Mouse (Mus musculus) C2C12 (cell line): ENCODE data around the gene Tmem178b. TPM values are rescaled to one million over a fixed set of nuclear protein-coding genes. Genes with fewer than 3 reads are reported as not detected.

Experiments
- H3K27me3 ChIP-seq: one replicate; pipeline ENCODE4 v1.6.1; 2011; ENCODE audit not compliant: control insufficient read depth, insufficient read depth, insufficient read length
- H3K36me3 ChIP-seq: one replicate; pipeline ENCODE4 v1.6.1; 2011; ENCODE audit not compliant: control insufficient read depth, insufficient read depth
- H3K4me3 ChIP-seq: one replicate; pipeline ENCODE4 v1.5.1; 2011; ENCODE audit warnings: mild to moderate bottlenecking, control low read depth; ENCODE audit not compliant: poor library complexity, insufficient read depth, severe bottlenecking
- H3K79me2 ChIP-seq: one replicate; pipeline ENCODE4 v1.6.1; 2011; ENCODE audit not compliant: control insufficient read depth, insufficient read depth
- H3K79me3 ChIP-seq: one replicate; pipeline ENCODE4 v1.6.1; 2011; ENCODE audit warnings: low read depth, control low read depth
- H3ac ChIP-seq: one replicate; pipeline ENCODE3; 2011; ENCODE audit warnings: low read depth; ENCODE audit not compliant: control insufficient read depth, insufficient read length
- CEBPB ChIP-seq: IDR thresholded peaks from one replicate; pipeline ENCODE4 v1.6.1; 2011; ENCODE audit warnings: low read depth, mild to moderate bottlenecking, control low read depth, moderate library complexity
- CTCF ChIP-seq: IDR thresholded peaks from one replicate; pipeline ENCODE4 v1.5.1; 2011; ENCODE audit not compliant: control insufficient read depth, insufficient read depth, insufficient read length
- FOSL1 ChIP-seq: IDR thresholded peaks from one replicate; pipeline ENCODE4 v1.8.0; 2011; ENCODE audit warnings: mild to moderate bottlenecking, low read length; ENCODE audit not compliant: poor library complexity, insufficient read depth, severe bottlenecking
- MAX ChIP-seq: IDR thresholded peaks from one replicate; pipeline ENCODE4 v1.6.1; 2011; ENCODE audit warnings: mild to moderate bottlenecking, control low read depth
- MYOD1 ChIP-seq: IDR thresholded peaks from one replicate; pipeline ENCODE4 v1.6.1; 2011; ENCODE audit warnings: low read depth; ENCODE audit not compliant: control insufficient read depth, insufficient read length
- MYOG ChIP-seq: IDR thresholded peaks from one replicate; pipeline ENCODE4 v1.6.1; 2011; ENCODE audit not compliant: control insufficient read depth, insufficient read length; ENCODE audit errors: extremely low read depth
- USF1 ChIP-seq: IDR thresholded peaks from one replicate; pipeline ENCODE4 v1.6.1; 2011; ENCODE audit warnings: low read depth, mild to moderate bottlenecking, control low read depth, moderate library complexity
- polyA plus RNA-seq: library from polyadenylated mRNA; unstranded; fragments of >200 nt; fragmentation: generic; extraction: Trizol; gene quantifications from one replicate; pipeline ENCODE4 v1.2.1, GENCODE M21; 2012; ENCODE audit warnings: missing spikeins

Gene Tmem178b
- polyA plus RNA-seq, 1 experiment = 0.01 TPM

DNA sequence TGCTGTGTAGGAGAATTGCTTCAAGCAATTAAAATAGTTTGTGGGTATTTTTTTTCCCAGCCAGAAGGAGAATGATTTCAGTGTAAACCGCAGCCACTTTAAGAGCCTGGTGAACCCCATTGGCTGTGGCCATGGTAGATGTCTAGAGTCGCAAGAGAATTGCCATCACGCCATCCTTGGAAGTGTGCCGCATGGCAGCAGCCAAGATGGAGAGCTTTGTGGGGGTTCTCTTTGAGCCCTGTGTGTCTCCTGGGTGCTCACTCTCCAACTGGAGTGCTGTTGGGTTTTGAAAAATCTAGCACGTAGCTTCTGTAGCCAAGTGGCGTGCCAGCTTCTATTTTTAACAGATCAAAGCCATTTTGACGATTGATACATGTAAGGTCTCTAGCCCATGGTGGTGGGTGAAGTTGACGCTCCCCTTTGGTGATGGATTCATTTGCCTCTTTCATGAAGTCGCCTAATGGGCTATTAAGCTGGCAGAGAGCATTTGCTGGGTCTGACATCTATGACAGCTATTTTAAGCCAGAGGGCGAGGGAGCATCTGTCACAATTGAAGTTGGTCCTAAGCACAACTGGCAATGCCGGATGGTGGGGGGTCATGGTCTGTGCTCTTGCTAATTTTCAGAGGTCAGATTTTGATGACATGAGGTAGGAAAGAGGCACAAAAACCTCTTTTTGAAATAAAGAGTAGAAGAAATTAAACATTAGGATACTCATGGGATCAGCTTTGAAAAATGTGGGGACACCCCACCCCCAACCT, 133.1 kb downstream of the Tmem178b start:
- Histone ChIP-seq H3ac (no peak overlapping the region), H3K36me3 (no peaks in the 10 kb centered on the region), H3K79me2 (no peaks in the 10 kb centered on the region), H3K79me3 (no peaks in the 10 kb centered on the region), H3K27me3 (no peaks in the 10 kb centered on the region), H3K4me3 (no peak overlapping the region)
- no peak for TF ChIP-seq MAX
- no peak for TF ChIP-seq USF1
- TF ChIP-seq CTCF = no peak
- TF ChIP-seq FOSL1 = no peak
- TF ChIP-seq MYOG = no peak
- TF ChIP-seq MYOD1 = no peak
- no peak for TF ChIP-seq CEBPB

DNA sequence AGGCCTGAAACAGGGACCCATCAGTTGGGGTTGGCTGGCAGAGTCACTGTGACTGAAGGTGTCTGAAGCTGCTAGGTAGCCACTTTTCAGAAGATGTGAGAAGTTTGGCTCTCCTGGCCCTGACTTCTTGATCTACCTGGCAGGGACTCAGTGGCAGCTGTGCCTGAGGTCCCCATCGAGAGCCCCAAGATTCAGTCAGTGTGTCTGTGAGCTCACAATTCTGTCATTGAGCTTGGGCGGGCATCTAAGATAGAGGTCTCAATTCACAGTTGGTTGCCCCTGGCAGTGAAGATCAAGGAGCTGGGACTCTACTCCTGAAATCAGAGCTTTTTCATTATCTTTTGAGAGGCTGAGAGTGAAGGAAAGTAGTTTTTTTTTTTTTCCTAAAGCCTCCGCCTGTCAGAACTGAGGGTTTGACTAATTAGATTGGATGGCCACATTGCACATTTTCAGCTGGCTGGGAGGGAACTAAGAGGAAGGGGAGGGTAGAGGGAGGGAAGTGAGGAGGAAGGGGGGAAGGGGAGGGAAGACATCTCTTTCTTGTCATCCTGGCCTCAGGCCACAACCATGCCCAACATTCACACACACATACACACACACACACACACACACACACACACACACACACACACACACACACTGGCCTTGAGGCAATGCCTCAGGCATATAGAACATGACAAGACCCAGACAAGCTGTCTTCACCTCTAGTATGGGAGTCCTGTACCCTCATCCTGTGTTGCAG, 135.3 kb downstream of the Tmem178b start:
- Histone ChIP-seq H3K27me3 (no peaks in the 10 kb centered on the region), H3K79me3 (no peaks in the 10 kb centered on the region), H3K79me2 (no peaks in the 10 kb centered on the region), H3ac (no peak overlapping the region), H3K36me3 (no peaks in the 10 kb centered on the region), H3K4me3 (no peak overlapping the region)
- TF ChIP-seq CEBPB = no peak
- TF ChIP-seq MYOG = no peak
- TF ChIP-seq MYOD1 = no peak
- TF ChIP-seq USF1 = no peak

DNA sequence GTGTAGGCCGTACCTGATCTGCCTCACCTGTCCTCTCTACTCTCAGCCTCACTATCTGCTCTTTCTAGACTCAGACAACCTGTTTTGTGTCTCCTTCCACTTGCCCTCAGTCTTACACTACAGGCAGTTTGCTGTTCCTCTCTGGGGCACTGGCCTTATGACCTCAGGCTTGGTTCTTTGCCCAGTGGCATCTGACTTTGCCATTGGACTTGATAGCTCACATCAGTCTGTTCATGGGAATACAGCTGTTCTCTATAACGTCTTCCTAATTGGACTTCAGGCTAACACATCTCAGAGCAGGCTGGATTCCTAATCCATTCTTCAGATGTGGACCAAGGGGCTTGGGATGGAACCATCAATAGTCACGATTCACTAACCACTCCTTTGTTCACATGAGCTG, 136.6 kb downstream of the Tmem178b start:
- H3K27me3 ChIP-seq = no peaks in the 10 kb centered on the region
- H3ac ChIP-seq = no peak overlapping the region
- TF ChIP-seq CTCF = no peak
- TF ChIP-seq MAX = no peak
- TF ChIP-seq FOSL1 = no peak
- TF ChIP-seq MYOG = no peak
- no peak for TF ChIP-seq CEBPB
- TF ChIP-seq MYOD1 = no peak
- no peak for TF ChIP-seq USF1
- no peak overlapping the region for H3K4me3 ChIP-seq
- no peaks in the 10 kb centered on the region for H3K79me3 ChIP-seq
- no peaks in the 10 kb centered on the region for H3K36me3 ChIP-seq
- no peaks in the 10 kb centered on the region for H3K79me2 ChIP-seq

DNA sequence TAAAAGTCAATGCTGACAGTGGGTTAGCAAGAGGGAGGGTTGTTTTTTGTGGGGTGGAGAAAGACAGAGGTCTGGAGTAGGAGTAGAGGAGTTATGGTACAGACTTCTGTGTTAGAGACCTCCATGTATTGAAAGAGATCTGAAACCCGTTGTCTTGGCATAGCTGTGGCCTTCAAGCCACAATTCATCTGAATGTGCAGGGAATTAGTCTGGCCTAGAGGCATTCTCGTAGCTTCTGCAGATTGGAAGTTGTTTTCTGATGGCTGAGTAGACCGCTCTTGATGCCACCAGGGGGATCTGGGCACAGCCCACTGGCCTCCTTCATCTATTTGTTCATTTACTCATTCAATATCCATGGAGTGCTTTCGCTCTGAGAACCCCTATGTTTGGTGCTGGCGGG, 138.0 kb downstream of the Tmem178b start:
- Histone ChIP-seq H3K4me3 (no peak overlapping the region), H3K36me3 (no peaks in the 10 kb centered on the region), H3K27me3 (peaks cover 3% of the 10 kb centered on the region), H3ac (no peak overlapping the region), H3K79me2 (no peaks in the 10 kb centered on the region), H3K79me3 (no peaks in the 10 kb centered on the region)
- no peak for TF ChIP-seq CTCF
- no peak for TF ChIP-seq CEBPB
- no peak for TF ChIP-seq MAX
- no peak for TF ChIP-seq USF1
- TF ChIP-seq FOSL1 = no peak
- TF ChIP-seq MYOD1 = no peak
- TF ChIP-seq MYOG = no peak

DNA sequence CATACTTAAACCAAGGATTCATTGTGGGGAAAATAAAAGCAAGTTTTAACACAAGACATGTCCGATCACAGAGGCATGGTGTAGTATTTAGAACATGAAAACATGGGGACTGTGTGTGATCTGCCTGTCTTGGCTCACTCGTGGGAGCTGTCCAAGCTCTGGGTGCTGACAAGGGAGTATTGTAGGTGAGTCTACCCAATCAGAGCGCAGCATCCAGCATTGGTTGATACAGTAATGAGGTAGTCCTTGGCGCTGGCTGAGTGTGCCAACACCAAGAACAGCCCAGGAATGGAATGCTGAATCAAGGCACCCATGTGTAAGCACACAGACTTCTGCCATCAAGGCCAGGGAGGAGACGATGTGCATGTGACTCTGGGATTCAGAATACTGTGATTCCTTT, 138.5 kb downstream of the Tmem178b start:
- TF ChIP-seq USF1 (no peak), MYOG (no peak), MAX (no peak), CEBPB (no peak), MYOD1 (no peak), CTCF (no peak), FOSL1 (no peak)
- H3K36me3 ChIP-seq = no peaks in the 10 kb centered on the region
- no peak overlapping the region for H3K4me3 ChIP-seq
- no peaks in the 10 kb centered on the region for H3K79me3 ChIP-seq
- peaks cover 3% of the 10 kb centered on the region for H3K27me3 ChIP-seq
- no peaks in the 10 kb centered on the region for H3K79me2 ChIP-seq
- H3ac ChIP-seq = no peak overlapping the region
